Mouse (Mus musculus): ENCODE measurements around the gene Chd8.
"Not testable (repeated sequence)": the region's sequence is repeated elsewhere in the genome, so short reads cannot be mapped to it uniquely, and the experiment has no call there.

Chd8 gene

DNA sequence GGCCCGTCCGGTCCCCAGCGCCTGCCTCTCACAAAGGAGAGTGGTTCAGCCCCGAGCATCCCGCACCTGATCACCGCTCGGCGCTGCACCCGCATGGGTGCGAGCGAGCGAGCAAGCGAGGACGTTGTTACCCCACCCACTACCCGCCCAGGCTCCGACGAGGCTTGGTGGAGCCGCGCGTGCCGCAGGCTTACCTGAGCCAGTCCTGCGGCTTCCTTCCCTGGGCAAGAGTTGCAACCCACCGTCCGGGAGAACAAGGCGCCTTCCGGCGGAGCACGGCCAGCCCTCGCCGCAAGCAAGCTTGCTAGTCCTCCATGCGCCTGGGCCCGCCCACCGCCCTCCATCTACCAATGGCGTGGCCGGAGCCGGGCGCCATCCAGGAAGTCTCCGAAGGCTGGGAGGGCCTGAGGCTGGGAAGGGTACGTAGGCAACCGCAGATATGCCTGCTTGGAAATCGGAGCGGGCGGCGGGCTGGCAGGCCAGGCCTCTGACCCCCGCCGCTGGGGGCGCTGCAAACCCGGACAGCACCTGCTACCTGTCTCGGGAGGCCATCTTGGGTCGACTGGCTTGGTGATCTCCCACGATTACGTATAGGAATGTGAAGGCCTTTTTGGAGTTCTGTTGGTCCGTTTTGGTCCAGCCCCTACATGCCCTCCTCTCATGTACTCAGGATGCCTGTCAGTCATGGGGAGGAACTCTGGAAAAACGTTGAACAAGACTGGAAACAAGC is at the start of gene Chd8:
Gene Chd8, minus strand, starts transcription at position 297 of the 730 bp plus-strand sequence.
- in situ Hi-C loops (cut with MboI, MseI), result no loop called here

DNA sequence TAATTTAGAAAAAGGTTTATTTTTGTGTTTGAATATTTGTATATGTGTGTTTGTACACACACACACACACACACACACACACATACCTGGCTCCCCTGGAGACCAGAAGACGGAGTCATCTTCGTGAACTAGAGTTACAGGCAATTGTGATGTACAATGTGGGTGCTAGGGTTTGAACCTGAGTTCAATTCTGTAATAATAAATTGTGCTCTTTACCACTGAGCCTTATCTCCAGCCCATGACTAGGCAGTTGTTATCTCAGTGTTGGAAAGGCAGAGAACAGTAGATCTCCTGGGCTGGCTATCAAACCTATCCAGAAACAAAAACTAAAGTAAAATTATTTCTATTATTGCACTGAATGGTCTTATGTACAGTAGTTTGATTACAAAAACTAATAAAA is 48.5 kb upstream of the Chd8 start:
- in situ Hi-C loops (cut with MboI, MseI), result no loop called here

DNA sequence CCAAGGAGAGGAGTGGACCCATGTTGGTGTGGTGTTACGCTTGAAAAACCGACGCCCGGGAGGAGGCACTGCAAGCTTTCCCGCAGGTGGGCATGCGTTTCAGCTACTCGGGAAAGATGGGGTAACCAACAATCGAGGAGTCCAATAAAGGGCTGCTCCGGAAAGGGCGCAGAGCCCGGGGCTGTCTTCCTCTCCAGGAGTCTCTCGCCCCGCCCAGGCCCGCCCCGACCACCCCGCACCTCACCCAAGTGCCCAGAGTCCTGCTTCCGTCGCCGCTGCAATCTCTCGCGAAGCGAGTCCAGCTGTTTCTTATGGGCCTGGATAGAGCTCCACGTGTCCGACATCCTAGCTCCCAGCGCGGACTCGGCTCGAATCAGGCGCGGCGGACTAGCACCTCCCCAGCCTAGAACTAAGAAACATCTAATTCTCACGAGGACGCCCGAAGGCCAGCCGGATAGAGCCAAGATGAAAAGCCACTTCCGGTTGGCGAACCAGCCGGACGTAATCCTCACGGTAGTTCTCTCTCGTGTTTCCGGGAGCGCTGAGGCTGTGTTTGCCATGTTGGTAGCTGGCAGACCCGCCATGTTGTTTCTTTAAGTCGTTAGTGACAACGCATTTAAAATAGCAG is 47.2 kb upstream of the Chd8 start, which contains the start of gene Mettl3:
Gene Mettl3, minus strand, starts transcription at position 485 of the 628 bp plus-strand sequence.
- in situ Hi-C loops (cut with MboI, MseI), result no loop called here

DNA sequence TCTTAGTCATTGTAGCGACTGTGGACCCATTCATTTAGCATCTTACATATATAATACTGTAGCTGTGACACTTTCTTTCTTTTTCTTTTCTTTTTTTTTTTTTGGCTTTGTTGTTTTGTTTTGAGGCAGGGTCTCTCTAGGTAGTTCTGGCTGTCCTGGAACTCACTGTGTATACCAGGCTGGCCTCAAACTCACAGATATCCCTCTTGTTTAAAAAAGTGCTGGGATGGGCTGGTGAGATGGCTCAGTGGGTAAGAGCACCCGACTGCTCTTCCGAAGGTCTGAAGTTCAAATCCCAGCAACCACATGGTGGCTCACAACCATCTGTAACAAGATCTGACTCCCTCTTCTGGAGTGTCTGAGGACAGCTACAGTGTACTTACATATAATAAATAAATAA is 45.9 kb upstream of the Chd8 start:
- in situ Hi-C loops (cut with MboI, MseI), result not testable (repeated sequence)

DNA sequence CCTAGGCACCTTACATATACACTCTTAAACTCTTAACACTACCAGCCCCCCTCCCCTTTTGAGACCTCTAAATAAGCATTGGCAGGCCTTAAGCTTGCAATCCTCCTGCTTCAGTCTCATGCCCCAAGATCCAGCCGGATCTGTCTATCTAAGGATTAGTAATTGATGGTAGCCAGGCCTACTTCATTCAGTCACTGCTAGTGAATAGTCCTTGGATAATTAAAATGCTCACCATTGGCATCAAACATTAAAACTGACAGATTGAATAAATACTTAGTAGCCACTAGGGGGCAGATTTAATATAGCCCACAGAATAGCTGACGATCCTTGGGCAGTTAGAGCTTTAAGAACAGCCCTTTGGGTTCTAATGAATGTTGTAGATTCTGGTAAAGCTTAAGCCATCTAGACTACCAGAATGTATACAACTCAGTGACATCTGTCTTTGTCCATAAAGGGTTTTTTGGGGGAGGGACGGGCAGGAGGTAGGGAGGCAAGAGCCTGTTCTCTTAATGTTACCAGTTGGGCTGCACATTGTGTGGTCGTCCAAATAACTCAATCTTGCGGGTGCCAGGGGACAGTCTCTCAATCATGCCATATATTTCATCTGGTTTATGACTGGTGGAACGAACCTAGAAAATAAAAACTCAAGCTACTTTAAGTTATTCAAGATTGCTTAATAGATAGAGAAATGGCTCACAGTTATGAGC is 38.1 kb upstream of the Chd8 start:
- in situ Hi-C loops (cut with MboI, MseI), result no loop called here

DNA sequence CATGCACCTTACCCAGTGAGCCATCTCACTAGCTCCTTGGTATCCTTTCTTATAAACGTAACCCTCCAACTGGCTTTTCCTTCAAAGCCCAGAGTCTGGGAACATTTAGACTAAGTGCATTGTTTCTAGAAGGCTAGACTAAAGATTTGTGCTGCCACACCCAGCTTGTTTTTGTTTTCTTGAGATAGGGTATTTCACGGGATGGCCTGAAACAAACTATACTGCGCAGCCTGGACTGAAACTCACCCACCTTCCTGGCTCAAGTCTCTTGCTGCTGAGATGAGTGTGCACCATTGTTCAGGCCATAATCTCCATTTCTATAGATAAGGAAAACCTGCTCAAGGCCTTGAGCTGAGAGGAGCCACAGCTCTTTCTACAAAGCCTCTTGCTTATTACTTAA is 26.6 kb upstream of the Chd8 start:
- in situ Hi-C loops (cut with MboI, MseI), result no loop called here

DNA sequence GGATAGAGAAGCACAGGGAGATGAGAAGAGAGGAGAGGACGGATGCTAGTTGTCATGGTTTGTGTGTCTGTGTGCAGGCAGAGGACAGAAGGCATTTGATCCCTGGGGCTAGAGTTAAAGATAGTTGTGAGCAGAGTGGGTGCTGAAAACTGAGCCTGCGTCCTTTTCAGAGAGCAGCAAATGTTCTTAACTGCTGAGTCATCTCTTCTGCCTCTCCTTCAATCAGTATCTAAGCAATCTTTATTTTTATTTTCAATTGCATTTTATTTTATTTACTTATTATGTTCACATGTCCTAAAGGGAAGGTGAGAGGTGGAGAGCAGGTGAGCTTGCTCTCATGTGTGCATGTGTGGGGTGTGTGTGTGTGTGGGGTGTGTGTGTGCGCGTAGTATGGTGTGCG is 26.0 kb upstream of the Chd8 start:
- in situ Hi-C loops (cut with MboI, MseI), result no loop called here

DNA sequence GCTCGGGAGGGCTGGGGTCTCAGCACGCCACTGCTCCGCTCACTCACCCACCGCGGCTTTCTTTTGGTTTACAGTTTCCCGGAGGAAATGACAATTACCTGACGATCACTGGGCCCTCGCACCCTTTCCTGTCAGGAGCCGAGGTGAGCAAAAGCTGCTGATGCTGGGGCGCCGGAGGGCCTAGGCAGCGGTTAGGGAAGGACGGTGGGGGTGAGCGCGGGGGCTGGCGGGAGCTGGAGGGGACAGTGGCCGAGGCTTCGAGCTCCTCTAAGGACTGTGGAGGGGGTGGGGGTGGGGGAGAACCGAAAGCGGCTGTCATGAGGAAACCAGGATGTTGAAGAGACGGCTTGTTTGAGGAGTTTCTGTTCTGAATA is 22.2 kb upstream of the Chd8 start:
- in situ Hi-C loops (cut with MboI, MseI), result no loop called here

DNA sequence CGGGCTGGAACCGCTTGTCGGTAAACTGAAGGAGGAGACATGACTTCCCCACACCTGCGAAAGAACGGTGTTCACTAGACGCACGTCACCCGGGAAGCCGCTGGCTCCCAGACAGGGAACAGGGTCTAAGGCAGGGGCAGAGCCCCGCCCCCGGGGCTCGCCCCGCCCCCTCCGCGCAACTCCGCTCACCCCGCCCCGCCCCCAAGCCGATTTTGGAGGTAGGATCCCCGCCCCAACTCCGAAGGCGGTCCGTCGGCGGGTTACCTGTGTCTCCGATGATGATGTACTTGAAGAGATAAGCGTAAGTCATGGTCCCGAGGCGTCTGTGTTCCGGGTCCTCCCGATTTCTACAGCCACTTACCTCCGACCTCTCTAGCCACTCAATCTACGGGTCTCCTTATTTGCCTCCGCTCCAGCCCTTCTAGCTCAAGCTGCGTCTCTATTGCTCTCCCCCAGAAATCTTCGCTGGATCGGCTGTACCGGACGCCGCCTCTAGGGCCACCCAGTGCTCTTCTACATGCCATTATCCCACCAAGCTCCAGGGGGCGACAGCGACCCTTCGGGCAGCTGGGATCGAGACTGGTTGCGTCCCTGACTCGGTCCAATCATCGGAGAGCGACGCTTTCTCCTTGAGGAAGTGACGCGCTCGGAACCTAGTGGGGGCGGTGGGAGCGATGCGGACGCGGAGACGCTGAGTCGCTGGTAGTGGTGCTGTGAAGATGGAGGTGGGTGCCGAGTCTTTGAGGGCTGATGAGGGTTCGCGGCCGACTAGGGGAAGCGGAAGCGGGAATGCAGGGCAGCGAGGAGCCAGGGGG is 21.6 kb upstream of the Chd8 start, which contains the start of the genes Tox4 and Rab2b:
Gene Tox4, plus strand, starts transcription at position 215 of the 815 bp plus-strand sequence.
Gene Rab2b, minus strand, starts transcription at position 614 of the 815 bp plus-strand sequence.
- in situ Hi-C loops (cut with MboI, MseI), result no loop called here

DNA sequence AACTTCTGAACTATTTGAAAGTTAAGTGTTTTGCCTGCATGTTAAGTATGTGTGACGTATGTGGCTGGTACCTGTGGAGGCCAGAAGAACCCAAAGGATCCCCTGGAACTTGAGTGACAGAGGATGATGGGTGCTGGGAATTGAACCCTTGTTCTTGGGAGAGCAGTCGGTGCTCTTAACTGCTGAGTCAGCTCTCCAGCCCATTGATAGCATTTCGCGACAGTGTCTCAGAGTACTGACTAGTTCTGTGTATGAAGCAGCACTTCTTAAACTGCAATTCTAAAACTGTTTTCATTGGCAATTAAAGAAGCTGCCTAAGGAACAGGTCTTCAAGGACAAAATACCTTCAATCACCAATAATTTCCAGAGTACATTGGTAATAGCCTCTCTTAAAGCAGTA is 19.6 kb upstream of the Chd8 start:
- in situ Hi-C loops (cut with MboI, MseI), result no loop called here

DNA sequence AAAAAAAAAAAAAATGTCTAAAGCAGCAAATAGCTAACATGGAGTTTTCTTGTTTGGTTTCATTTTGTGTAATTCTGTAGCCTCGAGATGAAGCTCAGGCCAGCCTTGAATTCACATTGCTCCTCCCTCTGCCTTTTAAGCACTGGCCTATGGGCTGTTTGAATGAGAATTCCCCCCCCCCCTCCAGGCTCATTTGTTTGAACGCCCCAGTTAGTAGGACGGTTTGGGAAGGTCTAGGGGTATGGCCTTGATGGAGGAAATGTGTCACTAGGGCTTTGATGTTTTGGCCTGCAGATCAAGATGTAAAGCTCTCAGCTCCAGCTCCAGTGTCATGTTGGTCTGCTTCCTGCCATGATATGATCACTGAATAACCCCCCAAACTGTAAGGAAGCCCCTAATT is 15.2 kb upstream of the Chd8 start:
- in situ Hi-C loops (cut with MboI, MseI), result no loop called here

DNA sequence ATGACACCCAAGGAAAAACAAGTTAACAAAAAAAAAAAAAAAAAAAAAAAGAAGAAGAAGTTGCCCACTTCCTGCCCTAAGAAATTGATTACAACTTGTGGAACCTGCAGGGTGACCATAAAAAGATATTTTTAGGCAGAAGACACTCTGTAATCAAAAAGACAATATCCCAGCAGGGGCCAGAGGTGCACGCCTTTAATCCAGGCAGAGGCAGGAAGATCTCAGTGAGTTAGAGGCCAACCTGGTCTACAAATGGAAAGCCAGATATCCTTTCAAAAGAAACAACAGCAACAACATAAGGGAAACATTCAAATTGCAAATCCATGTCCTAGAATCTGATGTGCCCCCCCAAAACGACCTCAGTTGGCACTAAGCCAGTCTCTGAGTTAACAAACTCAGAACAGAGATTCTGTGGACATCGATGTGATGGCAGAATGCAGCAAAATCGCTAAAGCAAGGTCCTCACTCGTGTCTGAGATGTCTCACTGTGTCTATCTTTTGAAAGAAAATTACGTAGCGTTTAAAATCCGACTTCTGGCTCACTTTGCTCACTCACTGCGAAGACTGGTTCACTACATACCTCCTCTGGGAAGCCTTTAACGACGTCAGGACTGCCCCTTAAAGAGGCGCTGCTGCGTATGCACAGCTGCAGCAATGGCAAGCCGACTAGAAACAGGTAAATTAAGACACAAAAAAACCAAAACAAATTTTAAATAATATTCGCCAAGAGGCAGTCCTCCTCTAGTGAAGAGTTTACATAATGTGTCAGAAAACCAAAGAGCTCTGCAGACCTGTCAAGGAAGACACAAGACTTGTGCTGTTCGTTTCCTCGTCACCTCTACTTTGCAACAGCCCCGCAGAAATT is 1.0 kb downstream of the Chd8 start:
- in situ Hi-C loops (cut with MboI, MseI), result no loop called here

DNA sequence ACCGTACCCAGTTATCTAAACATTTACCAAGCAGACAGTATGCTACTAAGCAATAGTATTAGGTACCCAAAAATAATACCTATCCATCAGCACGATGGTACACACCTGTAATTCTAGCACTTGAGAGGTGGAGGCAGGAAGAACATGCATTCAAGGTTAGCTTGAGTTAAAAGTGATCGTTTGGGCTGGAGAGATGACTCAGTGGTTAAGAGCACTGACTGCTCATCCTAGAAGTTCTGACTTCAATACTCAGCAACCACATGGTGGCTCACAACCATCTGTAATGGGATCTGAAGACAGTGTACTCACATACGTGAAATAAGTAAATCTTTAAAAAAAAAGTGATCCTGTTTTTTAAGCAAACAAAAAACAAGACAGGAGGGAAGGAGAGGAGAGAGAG is 11.5 kb downstream of the Chd8 start:
- in situ Hi-C loops (cut with MboI, MseI), result no loop called here

DNA sequence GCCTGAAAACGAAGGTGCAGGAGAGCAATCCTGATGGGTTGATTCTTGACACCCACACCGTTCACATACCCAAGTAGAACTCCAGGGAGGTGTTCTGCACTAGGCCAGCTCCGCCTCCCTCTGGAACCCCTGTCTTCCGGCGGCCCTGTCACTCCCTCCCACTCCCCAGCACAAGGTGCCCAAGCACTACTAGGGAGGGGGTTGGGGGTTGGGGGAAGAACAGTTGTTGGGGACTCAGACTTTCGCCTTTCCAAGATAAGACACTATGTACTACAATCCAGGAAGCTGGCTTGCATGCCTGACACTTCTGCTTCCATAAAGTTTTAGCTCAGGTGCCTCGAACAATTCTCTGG is 12.9 kb downstream of the Chd8 start:
- in situ Hi-C loops (cut with MboI, MseI), result no loop called here

DNA sequence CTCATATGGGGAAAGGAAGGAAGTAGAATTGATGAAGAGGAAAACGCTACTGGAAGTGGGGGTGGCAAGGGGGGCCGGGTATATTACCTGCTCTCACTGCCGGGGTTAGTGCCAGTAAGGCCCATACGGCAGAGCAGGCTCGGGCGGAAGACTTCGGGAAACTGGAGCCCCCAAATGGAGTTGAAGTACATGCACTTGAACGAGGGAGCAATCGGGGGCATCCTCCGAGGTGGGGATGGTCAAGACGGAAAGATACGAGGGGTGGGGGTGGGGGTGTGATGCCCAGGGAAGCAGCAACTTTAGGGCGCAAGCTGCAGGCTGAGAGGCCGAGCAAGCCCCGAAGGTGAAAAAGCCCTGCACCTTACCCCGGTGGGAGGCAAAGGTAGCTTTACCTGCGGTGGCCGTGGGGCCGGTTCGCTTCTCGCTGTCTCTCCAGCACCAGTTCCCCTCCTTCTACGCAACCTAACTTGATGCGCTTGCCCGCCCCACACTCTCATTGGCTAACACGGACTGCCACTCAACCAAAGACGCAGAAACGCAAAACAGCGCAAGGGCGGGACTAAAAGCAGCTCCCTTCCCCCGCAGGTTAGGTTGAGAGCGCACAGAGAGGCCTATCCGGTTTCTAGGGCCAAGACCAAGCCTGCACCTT is 13.4 kb downstream of the Chd8 start:
- in situ Hi-C loops (cut with MboI, MseI), result no loop called here

DNA sequence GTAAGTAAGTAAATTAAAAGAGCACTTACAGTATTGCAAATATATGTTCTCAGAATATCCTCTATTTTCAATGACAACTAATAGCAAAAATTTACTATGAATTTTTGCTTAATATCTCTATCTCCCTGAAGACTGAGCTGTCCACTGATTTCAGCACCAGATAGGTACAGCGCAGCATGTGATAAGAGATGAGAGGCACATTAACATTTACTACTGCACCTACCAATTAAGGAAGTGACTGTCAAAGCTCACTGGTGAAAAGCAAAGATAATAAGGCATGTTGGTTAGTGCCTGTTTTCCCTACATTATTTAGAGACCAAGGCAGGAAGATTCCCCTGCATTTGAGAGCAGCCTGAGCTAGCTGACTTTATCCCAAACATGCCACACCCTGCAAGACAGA is 21.4 kb downstream of the Chd8 start:
- in situ Hi-C loops (cut with MboI, MseI), result no loop called here

DNA sequence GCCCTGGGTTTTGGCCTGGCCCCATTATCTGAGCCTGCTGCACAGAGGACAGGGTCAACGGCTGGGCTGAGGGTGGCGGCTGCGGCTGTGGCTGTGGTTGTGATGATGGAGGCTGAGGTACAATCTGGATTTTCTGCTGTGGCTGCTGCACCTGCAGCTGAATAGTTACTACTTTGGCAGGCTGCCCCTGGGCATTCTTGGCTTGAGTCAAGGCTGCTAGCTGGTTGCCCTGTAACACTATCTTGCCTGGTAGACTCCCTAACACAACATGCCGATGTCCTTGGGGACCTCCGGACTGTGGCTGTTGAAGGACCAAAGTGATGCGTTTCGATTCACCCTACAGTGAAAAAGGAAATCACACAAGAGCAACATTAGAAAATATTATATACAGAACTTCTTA is 22.4 kb downstream of the Chd8 start:
- in situ Hi-C loops (cut with MboI, MseI), result no loop called here

DNA sequence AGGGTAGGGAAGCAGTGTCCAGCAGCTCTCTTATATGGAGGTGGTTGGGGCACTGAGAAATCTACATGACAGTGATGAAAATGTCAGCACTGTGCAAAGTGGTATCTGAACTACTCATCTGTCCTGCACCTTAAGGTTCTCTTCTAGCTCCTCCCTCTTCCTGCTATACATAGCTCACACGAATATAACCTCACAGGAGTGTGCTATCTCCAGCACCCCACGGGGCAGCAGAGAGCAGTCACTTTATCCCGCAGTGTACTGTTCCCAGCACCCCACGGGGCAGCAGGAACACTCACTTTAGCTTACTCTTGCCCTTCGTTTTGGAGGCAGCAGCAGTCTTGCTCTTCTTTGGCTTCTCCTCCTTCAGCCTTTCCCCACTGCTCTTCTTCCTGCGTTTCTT is 25.3 kb downstream of the Chd8 start:
- in situ Hi-C loops (cut with MboI, MseI), result no loop called here

DNA sequence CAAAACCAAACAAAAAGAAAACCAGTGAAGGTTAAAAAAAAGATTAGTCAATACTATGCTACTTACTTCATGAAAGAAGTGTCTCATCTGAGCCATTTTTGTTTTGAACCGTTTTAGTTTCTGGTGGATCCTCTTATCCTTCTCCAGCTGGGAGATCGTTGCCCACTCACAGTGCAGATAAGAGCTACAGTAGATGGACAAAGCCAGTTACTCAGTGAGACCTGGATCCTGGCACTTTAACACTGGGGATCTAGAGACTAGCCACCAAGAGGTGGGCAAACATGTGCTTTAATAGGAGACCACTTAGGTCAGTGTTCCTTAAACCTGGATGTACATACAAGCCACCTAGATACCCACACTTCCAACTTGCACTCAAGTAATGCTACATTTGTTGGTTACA is 31.6 kb downstream of the Chd8 start:
- in situ Hi-C loops (cut with MboI, MseI), result loop anchor here (5.0 kb wide), 1 partner anchor 54 kb away; no protein-coding TSS in a partner anchor

DNA sequence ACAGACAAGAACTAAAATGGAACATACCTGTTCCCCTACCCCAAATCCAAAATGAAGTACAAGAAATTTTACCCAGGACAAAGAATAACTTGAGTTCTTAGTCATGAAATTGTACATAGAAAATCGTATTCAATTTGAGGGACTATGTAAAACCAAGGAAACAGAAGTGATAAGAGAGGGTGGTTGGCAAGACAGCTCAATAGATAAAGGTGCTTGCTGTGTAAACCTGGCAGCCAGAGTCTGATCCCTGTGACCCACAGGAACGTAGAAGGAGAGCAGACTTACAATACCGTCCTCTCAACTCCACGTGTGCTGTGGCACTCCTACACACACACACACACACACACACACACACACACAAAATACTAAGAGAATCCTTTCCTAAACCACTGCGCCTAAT is 40.3 kb downstream of the Chd8 start:
- in situ Hi-C loops (cut with MboI, MseI), result no loop called here

All from T-helper 2 cell (primary cell).